Mouse (Mus musculus) thymus, adult 2 months (tissue): ENCODE data around the gene Mthfd2.

ENCODE experiments used
- CTCF ChIP-seq: fragments of 200-500 bp; IDR thresholded peaks from 2 replicates; pipeline ENCODE4 v1.5.1; 2012; ENCODE audit warnings: mild to moderate bottlenecking, control low read depth, low read length, moderate library complexity, borderline replicate concordance; ENCODE audit not compliant: control insufficient read depth, poor library complexity, insufficient read depth; ENCODE audit errors: extremely low read depth
- POLR2A ChIP-seq: fragments of 200-500 bp; IDR thresholded peaks from 2 replicates; pipeline ENCODE4 v1.6.1; 2012; ENCODE audit warnings: mild to moderate bottlenecking, low read length, control low read depth, moderate library complexity; ENCODE audit not compliant: control insufficient read depth, poor library complexity, insufficient read depth; ENCODE audit errors: extremely low read depth

- TF ChIP-seq CTCF = no peak
- TF ChIP-seq POLR2A = no peak
Measured at GRCm38 (mm10) chr6:83348873-83349272, 23.2 kb upstream of the Mthfd2 start, which contains the start of gene Bola3.
